Mouse (Mus musculus): Measurements from ENCODE around the gene Bzw2.

Bzw2 gene

GRCm38 (mm10) chr12:36070231-36070630 is 87.6 kb downstream of the Bzw2 start:
- no peak for DNase-seq (ENCODE audit: low spot score)

DNA sequence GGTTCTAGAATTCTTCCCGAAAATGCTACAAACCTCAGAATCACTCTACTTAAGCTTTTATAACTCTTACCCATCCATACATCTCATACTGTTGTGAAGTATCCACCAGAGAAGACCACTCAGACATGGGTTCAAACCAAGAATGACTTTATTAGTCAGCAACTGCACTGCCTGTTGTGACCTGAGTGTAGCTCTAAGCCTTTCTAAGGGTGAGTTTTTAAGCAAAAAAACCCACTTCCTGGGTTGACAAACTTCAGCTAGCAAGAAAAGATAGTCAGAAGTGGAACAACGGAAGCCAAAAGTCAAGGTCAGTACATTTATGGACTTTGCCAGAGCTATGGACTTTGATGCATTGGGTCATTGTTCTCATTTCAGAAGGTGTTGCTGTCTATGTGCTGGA is 90.3 kb downstream of the Bzw2 start:
- DNase-seq (ENCODE audit: low spot score), result no peak

GRCm38 (mm10) chr12:36065911-36066310 is 92.0 kb downstream of the Bzw2 start:
- no peak for DNase-seq (ENCODE audit: low spot score)

DNA sequence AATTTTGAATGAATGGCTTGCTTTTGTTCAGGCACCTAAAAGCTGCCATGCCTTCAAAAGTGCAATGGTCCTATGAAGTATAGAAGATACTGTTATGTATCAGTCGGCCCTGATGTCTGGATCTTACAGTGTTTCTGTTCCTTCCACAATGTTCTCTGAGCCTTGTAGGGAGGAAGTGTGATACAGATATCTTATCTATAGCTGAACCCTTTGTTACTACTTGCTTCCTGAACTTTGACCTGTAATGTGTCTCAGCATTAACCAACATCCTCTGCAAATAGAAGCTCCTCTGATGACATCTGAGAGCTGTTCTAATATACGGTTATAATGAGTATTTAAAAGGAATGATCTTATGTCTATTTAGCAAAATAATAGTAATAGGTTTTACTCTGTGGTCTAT is 100.2 kb downstream of the Bzw2 start:
- no peak for DNase-seq (ENCODE audit: low spot score)

DNA sequence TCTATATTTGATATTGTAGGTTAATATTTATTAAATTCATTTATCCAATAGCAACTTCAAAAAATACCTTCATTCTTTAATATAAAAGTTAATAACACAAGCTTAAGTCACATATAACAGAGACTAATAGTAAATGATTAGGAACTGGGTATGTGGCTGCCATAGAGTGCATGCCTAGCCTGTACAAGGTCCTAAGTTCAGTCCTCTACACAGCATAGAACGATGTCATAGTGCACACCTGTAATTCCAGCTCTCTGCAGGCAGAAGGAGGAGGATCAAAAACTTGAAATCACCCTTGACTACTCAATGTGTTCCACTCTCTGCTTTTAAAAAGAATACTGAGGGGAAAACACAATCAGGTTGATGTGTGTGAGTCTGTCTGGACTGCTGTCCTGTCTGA is 107.6 kb downstream of the Bzw2 start:
- no peak for DNase-seq (ENCODE audit: low spot score)

- DNase-seq (ENCODE audit: low spot score), result no peak
These were observed 110.3 kb downstream of the Bzw2 start for GRCm38 (mm10) chr12:36047593-36047992.

- DNase-seq (ENCODE audit: low spot score), result no peak
These were observed 111.7 kb downstream of the Bzw2 start for GRCm38 (mm10) chr12:36046196-36046595.

- DNase-seq (ENCODE audit: low spot score), result no peak
These were observed 113.2 kb downstream of the Bzw2 start for GRCm38 (mm10) chr12:36044691-36045090.

DNA sequence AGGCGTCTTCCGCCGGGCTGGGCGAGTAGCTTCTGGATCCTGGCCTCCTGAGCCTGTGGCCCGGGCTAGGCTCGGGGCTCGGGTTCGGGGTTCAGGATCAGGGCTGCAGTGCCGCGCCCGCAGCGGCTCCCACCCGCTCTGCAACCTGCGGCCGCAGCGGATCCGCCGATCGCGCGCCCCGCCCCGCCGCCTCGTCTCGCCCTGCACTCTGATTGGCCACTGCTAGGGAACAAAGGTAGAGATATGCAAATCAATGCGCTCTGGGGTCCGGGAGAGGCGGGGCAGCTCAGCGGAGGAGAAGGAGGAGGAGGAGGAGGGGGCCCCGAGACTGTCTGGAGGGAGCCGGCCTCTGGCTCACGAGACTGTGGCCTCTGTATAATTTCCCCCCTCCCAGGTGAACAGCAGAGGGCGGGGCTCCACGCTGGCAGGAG is 115.5 kb downstream of the Bzw2 start, which contains the start of gene Tspan13:
Gene Tspan13 (minus strand): TSS at position 153 of the 431 bp plus-strand sequence.
- peak; percentile 80 for DNase-seq (ENCODE audit: low spot score)
